In genomic region chr2:6442302-6442701, GRCm38 (mm10) we compare ENCODE assay signal across 16 mouse cellular contexts.
DNase-seq lines count a peak whose midpoint lies in the region; ATAC-seq and TF ChIP-seq lines count a peak whose summit lies in the region.
"Had no signal": no experiment of that assay in that cellular context is flagged by ENCODE, and none has a peak within 500 bp of the region (broad histone marks: within the 10 kb centered on the region; RNA-seq: fewer than 3 reads in every experiment).

No protein-coding gene starts in this region.

- TF ChIP-seq EP300 in lung, postnatal 0 days (IDR thresholded peaks at IDR 0.05), result no peak
- TF ChIP-seq EP300 in stomach, postnatal 0 days (optimal IDR thresholded peaks at IDR 0.05), result no peak

- no peak overlapping the region for H3K4me2 ChIP-seq in lung, postnatal 0 days (replicated peaks; ENCODE audit: low read depth, low read length)
- no peak overlapping the region for H3K4me2 ChIP-seq in stomach, postnatal 0 days (replicated peaks; ENCODE audit: low read depth)
- H3K4me2 ChIP-seq: embryonic facial prominence, embryonic 13.5 days; forebrain, embryonic 13.5 days; midbrain, embryonic 13.5 days had no signal

- H3K4me3 ChIP-seq in lung, postnatal 0 days (ENCODE audit: low read depth, low read length), result no peak overlapping the region
- H3K4me3 ChIP-seq in lung, adult 2 months (replicated peaks; ENCODE audit: extremely low read depth, low read depth, low read length), result no peak overlapping the region
- peak overlapping the region; percentile 88 for H3K4me3 ChIP-seq in megakaryocyte, embryonic 14.5 days (replicated peaks)
- no peak overlapping the region for H3K4me3 ChIP-seq in stomach, postnatal 0 days (ENCODE audit: low read depth, low read length)
- H3K4me3 ChIP-seq: embryonic facial prominence, embryonic 13.5 days; forebrain, embryonic 13.5 days; hindbrain, embryonic 10.5 days; midbrain, embryonic 13.5 days had no signal

- H3K27ac ChIP-seq in lung, postnatal 0 days (ENCODE audit: low read length), result no peak overlapping the region
- H3K27ac ChIP-seq in stomach, postnatal 0 days (replicated peaks), result no peak overlapping the region
- H3K27ac ChIP-seq: embryonic facial prominence, embryonic 13.5 days; forebrain, embryonic 13.5 days; hindbrain, embryonic 10.5 days; midbrain, embryonic 13.5 days had no signal

- no peak for TF ChIP-seq CTCF in lung, postnatal 0 days (IDR thresholded peaks at IDR 0.05)
- TF ChIP-seq CTCF in lung, adult 2 months (IDR thresholded peaks at IDR 0.05; ENCODE audit: insufficient read depth, low read length), result no peak
- TF ChIP-seq CTCF in stomach, postnatal 0 days (IDR thresholded peaks at IDR 0.05; ENCODE audit: low read depth), result no peak

- WGBS in lung, postnatal 0 days, result 82% methylated on average over 10 of the region's 10 CpGs
- 80% methylated on average over 10 of the region's 10 CpGs for WGBS in lung, adult 2 months
- WGBS in stomach, postnatal 0 days, result 81% methylated on average over 10 of the region's 10 CpGs

- H3K36me3 ChIP-seq in lung, postnatal 0 days (ENCODE audit: insufficient read depth, low read length), result peaks cover 21% of the 10 kb centered on the region
- peaks cover 42% of the 10 kb centered on the region for H3K36me3 ChIP-seq in megakaryocyte, embryonic 14.5 days (replicated peaks; ENCODE audit: low read length)
- peaks cover 15% of the 10 kb centered on the region for H3K36me3 ChIP-seq in stomach, postnatal 0 days (ENCODE audit: control insufficient read depth, insufficient read depth, low read length)

- no peak for TF ChIP-seq POLR2A in lung, adult 2 months (IDR thresholded peaks at IDR 0.05; ENCODE audit: borderline replicate concordance, extremely low read depth, low read depth, low read length)

- H3K27me3 ChIP-seq in lung, postnatal 0 days (replicated peaks; ENCODE audit: insufficient read depth, low read length), result no peaks in the 10 kb centered on the region
- H3K27me3 ChIP-seq in megakaryocyte, embryonic 14.5 days (replicated peaks), result no peaks in the 10 kb centered on the region
- H3K27me3 ChIP-seq in stomach, postnatal 0 days (ENCODE audit: control insufficient read depth, insufficient read depth, low read length), result no peaks in the 10 kb centered on the region
- H3K27me3 ChIP-seq: embryonic facial prominence, embryonic 13.5 days; forebrain, embryonic 13.5 days; midbrain, embryonic 13.5 days had no signal

- DNase-seq in lung, postnatal 0 days (ENCODE audit: low spot score), result no peak
- DNase-seq in lung, adult 2 months, result no peak
- DNase-seq in liver, result peak; percentile 55
- DNase-seq in spleen, postnatal 36 days (ENCODE audit: low spot score in 2 of 2), result no peak
- no peak for DNase-seq in stomach, postnatal 0 days (ENCODE audit: low spot score)
- DNase-seq in thymus, postnatal 4 days, result no peak
- DNase-seq: cerebellum, adult 2 months; gastrocnemius, postnatal 36 days; kidney, postnatal 10 days; lung, postnatal 10 days had no signal

- no peaks in the 10 kb centered on the region for H3K9me3 ChIP-seq in lung, postnatal 0 days (ENCODE audit: low read length)
- 0 out of 2 replicates have a peak, but pooled peaks cover 2% of the 10 kb centered on the region for H3K9me3 ChIP-seq in megakaryocyte, embryonic 14.5 days
- no peaks in the 10 kb centered on the region for H3K9me3 ChIP-seq in stomach, postnatal 0 days (ENCODE audit: control insufficient read depth, low read length)
- H3K9me3 ChIP-seq: embryonic facial prominence, embryonic 13.5 days; forebrain, embryonic 13.5 days; hindbrain, embryonic 10.5 days; midbrain, embryonic 13.5 days had no signal

- H3K9ac ChIP-seq in lung, postnatal 0 days (replicated peaks; ENCODE audit: low read depth), result no peak overlapping the region
- no peak overlapping the region for H3K9ac ChIP-seq in stomach, postnatal 0 days (ENCODE audit: low read length)
- H3K9ac ChIP-seq: embryonic facial prominence, embryonic 13.5 days; forebrain, embryonic 13.5 days; midbrain, embryonic 13.5 days had no signal

- peak; percentile 11; the same call in 1 of the 2 replicates for ATAC-seq in lung, postnatal 0 days
- no peak for ATAC-seq in stomach, postnatal 0 days (ENCODE audit: low FRiP score, low TSS enrichment)
- ATAC-seq: forebrain, embryonic 13.5 days; intestine, postnatal 0 days; midbrain, embryonic 13.5 days had no signal

- no peaks in the 10 kb centered on the region for H3K4me1 ChIP-seq in lung, postnatal 0 days (ENCODE audit: insufficient read depth, low read depth, low read length)
- H3K4me1 ChIP-seq in lung, adult 2 months (ENCODE audit: control insufficient read depth, insufficient read depth, low read length), result no peaks in the 10 kb centered on the region
- H3K4me1 ChIP-seq in megakaryocyte, embryonic 14.5 days, result peaks cover 97% of the 10 kb centered on the region
- H3K4me1 ChIP-seq in stomach, postnatal 0 days (replicated peaks; ENCODE audit: control insufficient read depth, insufficient read depth), result no peaks in the 10 kb centered on the region
- H3K4me1 ChIP-seq: forebrain, embryonic 13.5 days; hindbrain, embryonic 10.5 days had no signal
